Mouse (Mus musculus): ENCODE results near the gene Mturn.

DNA sequence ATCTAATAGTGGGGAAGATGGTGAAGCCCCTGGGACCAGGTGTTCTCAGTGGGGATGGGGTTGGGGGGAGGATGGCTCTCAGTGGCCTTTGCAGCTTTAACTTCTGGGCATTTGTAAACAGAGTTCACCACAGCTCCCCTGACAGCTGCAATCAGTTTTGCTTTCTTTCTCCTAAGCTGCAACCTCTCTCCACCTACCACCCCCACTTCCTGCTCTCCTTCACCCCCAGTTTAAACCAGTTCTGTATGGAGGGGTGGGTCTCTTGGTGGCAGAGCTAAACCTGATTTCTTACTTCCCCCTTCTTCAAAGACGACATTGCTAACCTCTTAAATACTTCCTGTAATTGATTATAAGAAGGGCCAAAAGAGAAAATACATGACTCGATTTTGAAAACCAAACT, 34.3 kb downstream of the Mturn start:
- TF ChIP-seq CTCF (IDR thresholded peaks at IDR 0.05; ENCODE audit: low read depth, low read length) (no peak), GATA2 (IDR thresholded peaks at IDR 0.05; ENCODE audit: borderline replicate concordance, low read depth, low read length) (no peak)
